Mouse (Mus musculus): Measurements from ENCODE around the gene Arglu1.

The Arglu1 gene

DNA sequence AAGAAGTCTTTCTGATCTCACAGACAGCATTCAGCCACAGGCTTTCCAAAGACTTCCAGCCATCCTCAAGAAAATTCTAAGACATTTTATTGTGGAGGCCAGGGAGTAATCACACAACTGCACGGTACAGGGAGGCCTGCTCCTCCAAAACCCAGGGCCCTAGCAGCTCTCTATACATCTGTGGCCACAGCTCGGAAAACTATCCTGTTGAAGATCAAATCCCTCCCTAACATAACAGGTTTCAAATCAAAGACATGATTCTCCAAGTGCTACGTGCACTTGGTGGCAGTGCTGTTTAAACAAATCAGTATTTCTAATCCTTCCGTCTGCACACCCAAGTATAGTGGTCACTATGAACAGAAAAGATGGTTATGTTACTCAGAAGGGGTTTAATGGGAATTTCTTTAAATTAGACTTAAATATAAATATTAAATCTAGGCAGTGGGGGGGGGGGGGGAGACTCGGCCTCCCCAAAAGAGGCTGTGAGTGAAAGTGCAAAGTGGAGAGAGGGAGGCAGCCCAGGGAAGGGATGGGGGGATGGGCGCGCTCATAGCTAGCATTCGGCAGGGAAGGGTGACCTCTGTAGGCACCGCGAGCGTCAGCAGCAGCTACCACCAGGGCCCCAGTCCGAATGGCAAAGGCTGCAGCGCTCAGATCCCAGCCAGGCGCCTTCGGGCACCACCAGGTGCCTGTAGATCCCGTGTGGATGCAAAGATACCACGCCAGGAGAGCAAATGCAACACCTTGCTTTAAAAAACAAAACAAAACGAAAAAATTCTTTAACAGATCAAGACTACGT lies 31.7 kb downstream of the Arglu1 start:
- DNase-seq (ENCODE audit: low read depth, low spot score) = peak; percentile 42

DNA sequence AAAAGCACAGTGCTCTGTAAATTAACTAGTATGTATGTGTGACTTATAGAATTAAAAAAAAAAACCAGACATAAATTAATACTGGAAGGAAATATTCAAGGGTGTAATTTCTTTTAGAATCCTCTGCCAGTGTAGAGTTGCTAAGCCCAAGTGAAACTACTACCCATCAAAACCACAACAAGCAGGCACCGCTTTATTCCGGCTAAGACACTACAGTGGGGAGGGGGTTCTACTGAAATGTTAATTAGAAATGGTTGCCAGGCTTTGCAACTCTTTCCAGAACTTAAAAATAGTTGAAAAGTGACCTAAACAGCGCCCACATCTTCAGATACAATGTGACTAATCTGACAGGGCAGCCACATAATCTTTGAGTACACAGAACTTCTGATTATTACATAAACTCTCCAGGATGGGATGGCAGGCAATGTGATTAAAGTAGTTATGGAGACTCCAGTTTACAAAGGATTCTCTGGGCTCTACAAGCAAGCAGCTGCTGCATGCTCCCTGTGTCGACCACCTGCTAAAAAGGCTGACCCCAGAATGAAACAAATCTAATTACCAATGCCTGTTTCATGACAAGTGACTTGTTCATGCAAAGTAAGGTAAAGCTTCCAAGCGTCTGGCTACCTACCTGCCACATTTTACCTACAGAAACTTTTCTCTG lies 32.5 kb downstream of the Arglu1 start:
- no peak for DNase-seq (ENCODE audit: low read depth, low spot score)

GRCm38 (mm10) chr8:8656578-8657441 lies 33.5 kb downstream of the Arglu1 start:
- no peak for DNase-seq (ENCODE audit: low read depth, low spot score)

DNA sequence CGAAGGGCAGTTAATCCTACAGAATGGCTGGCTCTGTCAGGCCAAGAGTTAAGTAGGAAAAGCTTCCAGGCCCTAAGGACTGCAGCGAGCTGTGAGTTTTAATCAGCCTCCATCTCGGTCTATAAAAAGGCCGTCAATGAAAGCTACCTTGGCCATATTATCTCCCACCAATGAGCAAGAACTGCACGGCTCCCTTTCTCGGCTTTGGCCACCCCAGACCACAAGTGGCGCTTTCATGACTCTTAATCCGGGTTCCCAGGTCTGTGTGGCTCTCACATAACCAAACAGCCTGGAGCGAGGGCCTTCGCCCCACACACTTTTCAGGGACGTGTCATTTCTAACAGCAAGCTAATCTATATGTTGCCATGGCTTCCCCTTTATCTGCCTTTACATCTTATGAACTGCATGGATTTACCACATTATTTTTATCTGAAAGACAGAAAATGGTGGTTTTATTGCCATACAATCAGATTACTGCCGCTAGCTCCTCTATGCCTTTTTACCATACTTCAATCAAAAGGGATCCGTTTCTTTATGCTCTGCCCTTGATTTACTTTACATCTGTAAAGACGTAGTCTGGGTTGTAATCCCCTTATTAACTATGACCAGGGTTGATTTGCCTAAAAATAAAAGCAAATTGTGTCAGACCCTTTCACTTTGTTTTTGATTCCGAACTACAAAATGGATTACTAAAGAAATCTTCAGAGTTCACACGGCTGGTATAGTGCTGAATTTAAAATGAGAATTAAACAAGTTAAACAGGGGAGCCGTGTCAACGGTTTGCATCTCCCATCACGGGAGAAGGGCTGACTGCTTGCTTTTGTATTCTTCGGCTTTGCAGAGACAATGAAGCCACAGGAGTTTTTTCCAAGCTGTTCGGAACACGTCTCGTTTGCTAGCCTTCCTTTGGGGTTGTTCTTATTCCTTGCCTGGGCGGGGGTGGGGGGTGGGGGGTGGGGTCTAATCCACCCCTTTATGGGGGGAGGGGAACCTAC lies 34.7 kb downstream of the Arglu1 start:
- no peak for DNase-seq (ENCODE audit: low read depth, low spot score)

- no peak for DNase-seq (ENCODE audit: low read depth, low spot score)
These were observed 36.3 kb downstream of the Arglu1 start for GRCm38 (mm10) chr8:8653906-8654489.

DNA sequence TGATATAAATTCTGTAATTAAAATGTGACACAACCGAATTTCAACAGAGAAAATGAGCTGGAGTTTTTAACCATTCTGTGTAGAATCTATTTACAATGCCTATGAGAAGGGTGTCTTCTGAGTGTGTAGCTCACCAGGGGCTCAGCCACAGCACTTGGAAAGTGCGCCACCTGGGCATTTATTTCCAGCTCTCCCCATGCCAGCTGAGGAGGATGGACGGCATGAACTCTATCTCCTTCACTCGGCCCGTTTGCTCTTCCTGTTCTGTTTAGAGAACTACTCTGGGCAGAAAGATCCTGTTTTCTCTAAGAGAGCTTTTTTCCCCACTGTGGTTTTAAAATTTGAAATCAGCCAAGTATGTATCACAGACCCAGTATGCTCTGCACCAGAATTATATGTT lies 37.0 kb downstream of the Arglu1 start:
- no peak for DNase-seq (ENCODE audit: low read depth, low spot score)

DNA sequence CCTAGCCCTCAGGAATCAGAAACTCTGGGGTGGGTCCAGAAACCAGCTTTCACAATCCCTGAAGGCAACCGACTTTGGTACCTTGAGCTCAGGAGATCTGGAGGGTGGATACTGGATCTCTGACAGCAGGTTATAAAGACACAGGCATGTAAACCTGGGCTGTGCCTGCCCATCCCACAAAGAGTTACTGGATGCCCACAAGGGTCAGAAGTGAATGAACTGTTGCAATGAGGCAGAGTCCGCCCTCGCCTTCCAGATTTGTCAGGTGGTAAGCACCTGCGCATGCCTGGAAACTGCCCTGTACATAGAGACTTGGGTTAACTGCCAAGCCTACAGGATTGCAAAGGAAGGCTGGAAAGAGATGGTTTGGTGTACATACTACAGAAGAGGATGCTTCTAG lies 37.9 kb downstream of the Arglu1 start:
- no peak for DNase-seq (ENCODE audit: low read depth, low spot score)

DNA sequence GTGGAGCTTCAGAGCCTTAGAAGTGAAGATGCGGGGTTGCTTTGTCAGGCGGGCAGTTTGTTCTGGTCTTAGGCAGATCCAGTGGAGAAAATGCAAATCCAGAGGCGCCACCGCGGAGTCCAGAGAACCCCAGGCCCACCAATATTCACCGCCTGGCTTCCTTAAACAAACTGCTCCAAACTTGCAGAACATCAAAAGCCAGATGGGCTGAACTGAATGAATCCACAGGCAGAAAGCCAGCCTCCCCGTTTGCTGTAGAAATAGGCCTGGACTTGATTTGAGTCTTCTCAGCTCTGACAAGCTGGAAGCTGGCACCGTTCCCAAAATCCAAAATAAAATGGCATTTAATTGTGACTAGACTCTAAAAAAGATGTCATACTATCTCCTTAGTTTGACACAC lies 40.4 kb downstream of the Arglu1 start:
- DNase-seq (ENCODE audit: low read depth, low spot score) = no peak

DNA sequence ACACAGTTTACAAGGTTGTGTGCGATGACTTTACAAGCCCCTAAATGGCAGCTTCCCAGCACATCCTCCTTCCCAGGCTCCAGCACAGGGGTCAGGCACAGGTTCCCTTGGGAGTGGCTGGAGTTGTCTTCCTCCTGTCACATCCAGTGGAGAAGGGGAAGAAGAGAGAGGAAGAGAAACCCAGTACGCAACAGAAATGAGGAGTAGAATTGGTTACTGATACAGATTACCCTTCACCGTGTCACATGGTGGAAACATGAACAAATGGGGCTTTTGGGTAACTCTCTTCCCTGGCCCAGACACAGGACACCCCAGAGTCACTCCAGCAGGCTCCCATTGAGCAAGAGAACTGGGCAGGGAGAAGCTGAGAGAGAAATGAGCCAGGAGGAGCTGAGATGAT lies 40.8 kb downstream of the Arglu1 start:
- DNase-seq (ENCODE audit: low read depth, low spot score) = no peak

DNA sequence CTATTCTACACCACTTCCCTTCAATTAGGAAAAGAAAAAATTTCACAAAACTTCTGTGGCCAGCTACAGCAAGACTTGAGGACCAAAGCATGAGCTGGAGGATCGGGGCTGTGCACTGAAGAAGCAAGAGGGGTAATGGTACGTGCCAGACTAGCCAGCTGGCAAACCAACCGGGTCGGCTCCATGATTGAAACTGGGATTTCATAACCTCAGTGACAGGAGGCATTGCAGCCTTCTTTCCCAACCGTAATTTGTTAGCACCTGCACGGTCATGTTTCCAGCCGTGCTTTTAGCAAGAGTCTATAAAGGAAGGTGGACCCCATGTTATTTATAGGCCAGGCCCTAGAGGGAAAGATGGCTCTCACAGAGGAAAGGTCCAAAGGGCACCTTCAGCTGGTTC lies 41.6 kb downstream of the Arglu1 start:
- no peak for DNase-seq (ENCODE audit: low read depth, low spot score)

DNA sequence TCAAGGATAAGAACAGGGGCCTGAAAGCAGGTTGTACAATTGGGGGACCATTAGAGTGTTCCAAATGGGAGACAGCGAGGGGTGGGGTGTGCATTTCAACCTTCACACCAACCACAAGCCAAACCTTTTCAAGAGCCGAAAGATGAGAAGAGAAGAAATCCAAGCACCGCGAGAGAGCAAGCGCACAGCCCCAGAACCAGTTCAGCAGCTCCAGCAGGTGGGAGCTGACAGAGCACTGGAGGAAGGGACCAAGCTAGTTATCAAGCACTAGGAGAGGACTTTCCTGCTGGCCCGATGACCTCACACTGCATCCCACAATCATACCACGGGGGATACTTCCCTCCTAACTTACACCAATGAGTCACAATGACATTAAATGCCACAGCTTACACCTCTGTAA lies 42.5 kb downstream of the Arglu1 start:
- no peak for DNase-seq (ENCODE audit: low read depth, low spot score)

DNA sequence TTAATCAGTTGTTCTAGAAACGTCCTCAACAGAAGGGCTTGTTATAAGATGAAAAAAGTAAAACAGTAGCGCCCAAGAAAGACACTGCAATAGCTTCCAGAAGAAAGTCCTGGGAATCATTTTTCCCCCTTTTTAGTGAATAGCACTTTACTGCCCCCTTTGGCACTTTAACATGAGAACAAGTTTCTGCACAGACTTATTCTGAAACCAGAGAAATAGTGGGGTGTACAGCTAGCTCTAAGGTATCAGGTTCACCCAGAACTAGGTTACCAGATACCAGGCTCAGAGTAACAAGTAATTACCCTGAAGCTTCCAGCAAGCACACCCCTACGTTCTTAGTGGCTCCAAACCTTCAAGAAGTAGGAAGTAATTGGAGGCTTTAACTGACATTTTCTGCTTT lies 43.0 kb downstream of the Arglu1 start:
- no peak for DNase-seq (ENCODE audit: low read depth, low spot score)

DNA sequence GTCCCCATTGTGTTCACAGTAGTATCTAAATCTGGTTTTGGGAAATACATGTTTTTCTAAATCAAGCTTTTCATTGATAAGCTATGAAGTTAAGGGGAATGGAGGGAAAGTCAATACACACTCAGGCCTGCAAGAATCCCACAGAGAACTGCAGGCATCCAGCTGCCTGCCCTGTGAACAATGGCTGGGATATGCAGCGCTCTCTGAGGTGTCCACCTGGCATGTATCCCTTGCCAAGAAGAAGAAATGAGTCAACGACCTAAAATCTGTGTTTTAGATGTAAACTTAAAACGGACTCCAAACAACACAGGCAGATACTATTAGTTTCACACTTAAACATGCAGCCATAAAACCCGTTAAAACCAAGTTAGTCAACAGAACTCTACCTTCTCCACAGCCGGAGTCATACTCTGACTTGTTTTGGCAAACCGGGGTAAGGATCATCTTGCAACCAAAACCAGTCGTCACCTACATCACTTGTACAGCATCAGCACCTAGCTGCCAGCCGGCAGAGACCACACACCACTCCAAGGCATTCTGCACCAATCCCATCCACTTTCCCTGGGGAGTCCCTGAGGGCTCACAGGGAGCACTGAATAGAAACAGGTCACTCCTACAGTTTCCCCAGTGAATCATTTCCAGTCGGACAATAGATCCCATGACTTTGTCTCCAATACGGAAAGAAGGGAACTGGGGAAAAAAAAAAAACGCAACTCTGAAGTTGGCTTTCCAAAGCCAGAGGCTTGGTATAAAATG lies 46.0 kb downstream of the Arglu1 start:
- DNase-seq (ENCODE audit: low read depth, low spot score) = no peak

- no peak for DNase-seq (ENCODE audit: low read depth, low spot score)
These were observed 50.1 kb downstream of the Arglu1 start for GRCm38 (mm10) chr8:8640264-8640588.

DNA sequence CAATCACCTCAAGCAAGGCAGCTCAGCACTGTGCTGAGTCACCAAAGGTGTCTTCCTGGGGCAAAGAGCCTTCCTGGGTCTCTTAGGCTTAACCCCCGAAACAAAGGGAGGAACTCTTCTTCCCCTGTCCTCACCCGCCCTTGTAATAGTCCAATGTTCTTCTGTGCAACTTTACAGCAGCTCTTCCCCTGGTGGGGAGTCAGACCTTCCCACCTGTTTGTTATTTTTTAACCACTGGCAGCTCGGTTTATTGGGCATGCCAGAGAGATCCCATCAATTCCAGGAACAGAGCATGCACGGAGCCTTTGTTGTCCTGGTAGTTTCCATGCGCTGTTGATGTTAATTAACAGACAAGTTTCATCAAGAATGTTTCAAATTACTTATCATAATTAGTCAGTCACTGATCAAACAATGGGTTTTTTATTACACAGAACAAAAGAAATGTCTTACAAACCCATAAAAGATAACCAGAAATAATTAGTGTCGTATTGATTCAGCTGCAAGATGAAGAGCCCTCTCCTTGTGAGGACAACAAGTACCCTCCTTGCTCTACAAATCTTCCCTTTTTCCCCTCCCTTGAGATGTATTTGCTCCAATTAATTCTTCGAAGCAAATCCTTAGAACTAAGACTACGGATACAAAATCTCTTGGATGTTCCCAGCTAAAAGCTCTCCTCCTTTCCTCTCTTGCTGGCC lies 50.6 kb downstream of the Arglu1 start:
- no peak for DNase-seq (ENCODE audit: low read depth, low spot score)

DNA sequence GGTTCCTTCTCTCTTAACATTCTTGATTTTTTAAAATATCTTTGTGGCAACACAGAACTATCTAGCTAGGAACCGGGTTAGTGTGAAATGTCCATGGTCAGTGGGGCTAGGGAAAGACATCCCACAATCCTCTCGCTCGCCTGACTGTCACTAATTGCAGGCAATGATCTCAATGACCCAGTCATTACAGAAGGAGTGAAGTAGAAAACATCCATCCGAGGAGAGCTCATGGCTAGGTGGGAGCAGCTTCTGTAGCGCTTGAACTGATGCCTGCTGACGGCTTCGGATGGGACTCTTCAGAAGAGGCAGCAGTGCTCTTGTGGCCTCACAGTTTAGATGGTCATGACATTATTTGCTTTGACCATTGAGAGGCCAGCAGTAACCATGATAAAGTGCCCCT lies 58.9 kb downstream of the Arglu1 start:
- no peak for DNase-seq (ENCODE audit: low read depth, low spot score)

- DNase-seq (ENCODE audit: low read depth, low spot score) = no peak
These were observed 66.3 kb downstream of the Arglu1 start for GRCm38 (mm10) chr8:8624017-8624416.

GRCm38 (mm10) chr8:8623486-8623885 lies 66.8 kb downstream of the Arglu1 start:
- DNase-seq (ENCODE audit: low read depth, low spot score) = no peak

- no peak for DNase-seq (ENCODE audit: low read depth, low spot score)
These were observed 67.8 kb downstream of the Arglu1 start for GRCm38 (mm10) chr8:8622476-8622875.

DNA sequence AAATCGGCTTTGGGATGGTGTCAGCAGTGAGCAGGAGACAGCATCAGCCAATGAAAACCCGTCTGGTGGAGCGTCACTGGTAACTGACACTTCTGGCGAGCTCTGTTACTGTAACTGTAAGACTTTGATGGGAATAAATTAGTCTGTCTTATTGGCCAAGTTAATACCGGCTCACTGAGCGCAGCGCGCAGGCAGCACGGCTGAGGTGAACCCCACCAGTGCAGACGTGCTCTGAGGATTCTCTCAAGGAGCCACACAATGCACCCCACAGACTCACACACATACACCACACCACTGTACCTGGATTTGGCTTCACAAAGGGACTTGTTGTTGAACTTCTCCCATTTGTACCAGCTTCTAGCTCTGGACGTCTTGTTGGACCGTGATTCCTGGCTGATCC lies 68.3 kb downstream of the Arglu1 start:
- DNase-seq (ENCODE audit: low read depth, low spot score) = no peak
